Mouse (Mus musculus) 3T3-L1 (cell line): ENCODE data around the gene Shroom2.
A peak's percentile ranks its signal among the peaks of the same experiment; 100 is the strongest.
"Not testable (repeated sequence)": the region's sequence is repeated elsewhere in the genome, so short reads cannot be mapped to it uniquely, and the experiment has no call there.

ENCODE experiments used
- DNase-seq: peaks from one replicate; pipeline ENCODE4 v3.0.0-alpha.2; 2015; ENCODE audit warnings: low read depth, low spot score

Gene Shroom2

DNA sequence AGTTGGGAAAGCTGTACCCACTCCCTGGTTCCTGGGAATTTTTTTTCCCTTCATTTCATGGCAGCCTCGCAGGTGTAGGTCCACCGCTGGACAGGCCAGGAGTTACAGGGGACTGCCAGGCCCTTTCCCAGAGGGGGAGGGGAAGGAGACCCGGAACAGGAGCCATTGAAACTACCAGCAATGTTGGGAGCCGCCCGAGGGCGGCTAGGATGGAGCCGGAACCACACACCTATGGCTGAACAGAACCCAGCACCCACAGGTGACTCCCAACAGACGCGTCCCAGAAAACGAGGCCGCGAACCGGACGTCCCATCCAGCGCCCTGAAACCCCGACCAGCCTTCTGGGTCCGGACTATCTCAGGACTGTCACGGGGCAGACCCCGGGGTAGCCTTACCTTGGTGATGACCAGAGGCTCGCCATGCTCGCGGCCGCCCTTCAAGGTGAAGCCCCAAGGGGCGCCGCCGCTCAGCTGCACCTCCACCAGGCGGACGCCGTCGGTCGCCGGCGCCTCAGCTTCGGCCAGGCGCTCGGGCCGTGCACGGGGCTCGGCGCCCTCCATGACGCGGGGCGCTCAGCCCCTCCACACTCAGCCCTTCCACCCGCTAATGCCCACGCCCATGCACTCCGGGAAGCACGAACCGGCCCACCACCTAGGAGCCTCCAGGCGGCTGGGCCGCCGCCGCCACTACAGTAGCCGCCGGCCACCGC lies at the start of gene Shroom2:
Gene Shroom2 (minus strand): TSS at position 575 of the 709 bp plus-strand sequence.
- no peak for DNase-seq

DNA sequence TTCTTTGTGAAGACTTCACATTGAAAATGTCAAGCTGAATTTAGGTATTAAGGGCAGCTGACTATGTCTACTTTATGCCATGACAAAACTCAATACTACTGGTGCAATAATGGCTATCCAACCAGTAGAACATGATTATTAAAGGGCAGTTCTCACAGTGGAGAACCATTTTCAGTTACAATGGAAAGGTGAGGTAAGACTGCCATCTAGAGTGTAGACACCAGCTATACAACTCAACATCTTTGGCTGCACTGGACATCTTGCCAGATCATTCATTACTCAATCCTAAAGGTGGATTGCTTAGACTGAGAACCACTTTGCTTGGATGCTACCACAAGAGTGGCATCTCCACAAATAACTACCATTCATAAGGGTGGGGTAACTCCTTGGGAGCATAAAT lies 49.7 kb upstream of the Shroom2 start:
- DNase-seq, result peak; percentile 9

DNA sequence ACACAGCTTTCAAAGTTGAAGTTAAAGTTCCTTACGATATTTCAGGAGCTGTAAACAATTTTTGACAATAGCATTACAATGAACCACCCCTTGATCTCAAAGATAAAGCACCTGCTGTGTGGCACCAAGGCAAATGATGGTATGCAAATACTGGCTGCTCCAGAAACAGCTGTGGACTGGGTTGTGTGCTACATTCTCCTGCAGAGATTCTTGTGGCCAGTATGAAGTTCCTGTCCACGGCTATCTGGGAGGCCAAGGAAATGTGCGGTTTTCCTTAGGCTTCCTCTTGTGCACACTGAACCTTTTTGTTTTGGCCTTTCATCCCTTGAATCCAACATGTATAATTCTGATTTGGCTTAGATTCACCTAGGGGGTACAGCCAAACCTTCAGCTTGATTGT lies 44.1 kb upstream of the Shroom2 start:
- DNase-seq, result no peak

DNA sequence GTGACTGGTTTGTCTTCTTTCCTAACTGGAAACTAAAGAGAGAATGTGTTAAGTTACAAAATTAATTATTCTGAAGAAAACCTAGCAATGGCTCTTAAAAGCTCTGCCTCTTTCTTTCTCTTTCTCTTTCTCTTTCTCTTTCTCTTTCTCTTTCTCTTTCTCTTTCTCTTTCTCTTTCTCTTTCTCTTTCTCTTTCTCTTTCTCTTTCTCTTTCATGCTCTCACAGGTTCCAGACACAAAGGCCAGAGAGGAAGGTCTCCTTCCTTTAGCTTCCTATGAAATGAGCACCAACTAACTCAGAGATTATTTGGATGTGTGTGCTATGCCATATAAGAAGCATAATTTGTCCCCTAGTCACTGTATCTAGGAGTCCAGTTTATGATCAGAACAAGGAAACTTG lies 36.1 kb upstream of the Shroom2 start:
- DNase-seq, result no peak

DNA sequence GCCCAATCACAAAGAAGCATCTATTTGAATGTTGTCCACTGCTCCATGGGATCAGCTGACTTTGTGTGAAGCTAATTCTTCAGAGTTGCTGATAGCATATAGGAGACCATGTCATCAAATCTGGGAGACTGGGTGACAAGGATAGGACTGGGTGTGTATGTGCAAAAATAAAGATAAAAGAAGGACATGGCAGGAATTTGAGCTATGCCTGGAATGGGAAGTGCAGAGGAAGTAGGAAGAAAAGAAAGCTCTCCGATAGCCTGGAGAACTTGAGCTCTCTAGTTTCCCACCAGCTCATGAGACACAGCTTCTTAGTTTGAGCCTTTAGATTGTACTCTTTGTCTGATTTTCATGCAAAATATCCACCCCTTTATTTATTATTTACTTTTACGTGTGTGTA lies 19.3 kb upstream of the Shroom2 start:
- DNase-seq, result no peak

DNA sequence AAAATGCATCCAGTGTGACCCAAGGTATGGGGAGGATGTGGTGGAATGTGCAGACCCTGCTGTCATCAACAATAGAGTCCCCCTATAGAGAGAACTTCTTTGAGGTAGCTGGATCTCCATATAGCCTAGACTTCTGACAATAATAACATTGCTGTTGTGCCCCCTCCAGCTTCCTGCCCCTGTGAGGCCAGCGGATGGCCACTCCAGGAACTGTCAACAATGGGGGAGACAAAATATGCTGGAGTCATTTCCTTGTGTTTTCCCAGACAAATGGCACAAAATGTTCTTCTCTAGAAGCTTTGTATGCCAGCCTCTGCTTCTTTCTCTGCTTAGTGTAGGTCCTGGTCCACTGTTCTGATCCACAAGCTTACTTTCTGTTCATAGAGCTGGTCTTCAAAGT lies 18.9 kb upstream of the Shroom2 start:
- DNase-seq, result no peak

DNA sequence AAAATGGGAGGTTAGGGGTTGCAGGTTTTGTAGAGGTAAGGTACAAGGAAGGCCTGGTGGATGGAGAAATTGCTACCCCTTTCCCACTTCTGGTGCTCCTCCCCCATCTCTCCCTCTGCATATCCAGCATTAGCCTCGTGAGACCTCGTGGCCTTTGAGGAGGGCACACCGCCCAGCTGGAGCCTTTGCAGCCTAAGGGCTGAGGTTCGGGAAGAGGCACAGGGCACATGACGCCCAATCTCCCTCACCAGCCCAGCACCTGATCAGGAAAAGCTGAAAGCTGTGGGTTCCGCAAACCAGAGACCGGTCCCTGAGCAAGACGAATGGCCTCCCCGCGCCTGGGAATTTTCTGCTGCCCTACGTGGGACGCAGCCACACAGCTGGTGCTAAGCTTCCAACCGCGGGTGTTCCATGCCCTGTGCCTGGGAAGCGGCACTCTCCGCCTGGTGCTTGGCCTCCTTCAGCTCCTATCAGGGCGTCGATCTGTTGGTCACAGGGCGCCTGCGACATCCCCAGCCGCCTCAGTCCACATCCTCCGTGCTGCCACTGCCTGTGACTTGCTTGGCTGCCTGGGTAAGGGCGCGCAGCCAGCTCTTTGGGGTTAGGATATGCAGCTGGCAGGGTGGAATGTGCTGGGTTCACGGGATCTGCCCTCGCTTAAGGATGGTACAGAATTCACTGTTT lies 12.6 kb upstream of the Shroom2 start, which contains the start of gene Gpr143:
Gene Gpr143 (plus strand): TSS at position 202 of the 684 bp plus-strand sequence.
- no peak for DNase-seq

DNA sequence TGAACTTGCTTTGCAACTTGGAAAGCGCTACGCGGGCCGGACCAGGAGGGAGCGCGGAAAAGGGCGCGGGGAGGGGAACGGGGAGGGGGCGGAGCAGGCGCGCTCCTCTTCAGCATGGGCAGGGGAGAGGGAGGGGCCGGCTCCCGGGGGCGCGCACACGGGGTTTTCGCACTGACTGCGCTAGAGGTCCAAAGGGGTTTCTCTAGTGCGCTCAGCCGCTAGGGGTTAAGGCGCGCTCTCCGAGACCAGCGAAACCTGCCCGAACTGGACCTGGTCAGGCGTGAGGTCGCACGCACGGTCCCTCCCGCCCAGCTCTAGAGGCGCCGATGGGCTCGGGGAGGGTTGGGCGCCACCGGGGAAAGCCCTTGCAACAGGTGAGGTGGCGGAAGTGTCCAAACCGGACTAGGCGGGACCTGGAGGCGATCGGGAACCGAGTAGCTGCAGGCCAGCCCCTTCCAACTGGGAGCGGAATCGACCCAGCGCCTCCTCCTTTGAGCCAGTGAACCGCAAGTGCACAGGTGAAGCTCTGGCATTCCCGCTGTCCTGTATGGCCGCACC lies 414 bp upstream of the Shroom2 start:
- DNase-seq, result no peak

DNA sequence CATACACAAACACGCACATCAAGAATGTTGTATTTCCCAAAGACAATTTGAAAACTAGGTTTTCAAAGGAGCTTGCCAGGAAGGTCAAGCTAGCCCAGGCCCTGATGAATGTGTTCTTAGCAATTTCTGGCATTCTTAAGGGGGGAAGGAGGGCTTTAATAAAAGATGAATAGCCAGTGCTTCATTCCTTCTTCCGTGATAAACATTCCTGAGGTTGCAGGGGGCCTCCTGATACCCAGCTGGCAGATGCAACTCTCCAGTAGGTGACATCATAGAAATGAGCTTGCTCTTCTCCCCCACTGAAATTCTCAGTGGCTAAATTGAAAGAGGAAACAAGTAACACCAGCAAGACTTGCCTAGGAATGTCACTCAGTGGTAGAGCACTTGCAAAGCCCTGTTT lies 5.1 kb downstream of the Shroom2 start:
- DNase-seq, result no peak

DNA sequence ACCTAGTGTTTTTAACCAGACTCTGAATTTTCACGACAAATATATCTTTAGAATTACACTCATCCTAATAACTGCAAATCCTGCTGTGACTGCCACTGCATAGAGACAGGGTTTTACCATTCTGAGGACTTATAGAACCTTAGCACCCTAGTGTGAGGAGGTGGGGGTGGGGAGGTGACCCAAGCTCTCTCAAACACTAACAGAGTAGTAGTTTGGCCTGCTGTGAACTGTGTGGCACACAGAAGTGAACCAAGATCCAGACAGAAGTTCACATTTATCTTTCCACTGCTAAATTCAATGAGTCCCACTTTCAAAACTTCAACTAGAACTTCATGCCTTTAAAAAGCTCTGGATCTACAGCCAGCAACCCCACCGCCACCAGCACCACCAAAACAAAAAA lies 6.4 kb downstream of the Shroom2 start:
- DNase-seq, result no peak

DNA sequence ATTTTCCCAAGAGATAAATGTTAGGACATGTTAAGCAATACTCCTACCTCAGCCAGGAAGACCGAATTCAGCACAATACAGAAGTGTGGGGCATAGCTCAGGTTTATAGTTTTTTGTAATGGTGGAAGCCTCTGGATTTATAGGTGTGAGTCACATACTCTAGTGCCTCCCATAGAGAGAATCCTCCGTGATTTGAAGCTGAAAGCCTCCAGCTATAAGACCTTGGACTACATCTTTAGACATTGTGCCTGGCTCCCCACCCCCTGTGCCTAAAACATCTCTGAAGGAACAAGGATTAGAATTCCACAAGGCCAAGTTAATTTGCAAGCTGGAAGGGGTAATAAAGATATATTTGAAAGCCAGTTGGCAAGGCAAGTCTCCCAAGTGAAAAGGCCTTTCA lies 6.8 kb downstream of the Shroom2 start:
- DNase-seq, result no peak

DNA sequence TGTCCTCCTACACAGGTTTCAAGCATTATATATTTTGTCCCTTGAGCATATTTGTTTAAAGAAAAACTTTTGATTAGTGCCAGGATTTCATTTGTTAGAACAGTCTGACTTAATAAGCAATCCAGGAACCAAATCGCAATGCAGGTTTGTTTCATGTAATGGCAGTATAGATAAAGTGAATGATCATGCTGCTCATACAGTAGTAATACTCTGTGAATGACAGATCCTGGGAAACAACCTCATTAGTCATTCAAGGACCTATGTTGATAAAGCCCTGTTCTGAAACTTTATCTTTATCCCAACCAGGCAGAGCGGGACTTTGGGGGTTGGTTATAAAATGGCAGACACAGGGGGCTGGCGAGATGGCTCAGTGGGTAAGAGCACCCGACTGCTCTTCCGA lies 13.0 kb downstream of the Shroom2 start:
- DNase-seq, result no peak

DNA sequence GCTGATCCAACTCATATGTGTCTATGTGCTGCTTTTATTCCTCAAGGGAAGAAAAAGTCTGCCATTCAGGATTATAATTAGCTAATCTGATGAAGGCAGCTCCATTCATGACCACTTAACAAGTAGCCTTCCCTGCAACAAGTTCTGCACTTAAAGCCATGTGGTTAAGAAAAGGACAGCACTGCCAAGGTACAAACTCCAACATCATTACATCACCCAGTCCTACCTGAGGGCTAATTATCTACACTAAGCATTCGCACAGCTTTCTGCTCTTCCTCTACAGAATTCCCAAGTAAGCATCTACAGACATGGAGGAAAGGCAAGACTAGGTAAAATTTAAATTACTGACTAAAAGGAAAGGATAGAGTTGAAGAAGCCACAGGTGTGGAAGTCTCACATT lies 13.4 kb downstream of the Shroom2 start:
- DNase-seq, result no peak

DNA sequence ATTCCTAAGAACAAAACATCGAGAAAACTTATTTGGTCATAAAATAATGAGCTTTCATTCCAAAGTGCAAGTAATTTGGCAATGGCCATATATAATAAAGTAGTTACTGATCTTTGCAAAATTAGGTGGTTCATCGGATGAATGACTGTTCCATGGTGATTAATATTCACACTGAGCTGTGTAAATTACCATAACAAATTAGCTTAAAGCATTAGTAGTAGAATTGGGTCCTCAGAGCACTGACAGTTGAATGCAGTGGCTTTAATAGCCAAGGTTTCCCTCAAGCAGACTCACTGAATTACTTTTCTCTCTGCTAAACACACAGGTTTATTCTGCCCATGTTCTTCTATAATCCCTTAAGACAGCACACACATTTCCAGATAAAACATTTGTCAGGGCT lies 23.3 kb downstream of the Shroom2 start:
- no peak for DNase-seq

DNA sequence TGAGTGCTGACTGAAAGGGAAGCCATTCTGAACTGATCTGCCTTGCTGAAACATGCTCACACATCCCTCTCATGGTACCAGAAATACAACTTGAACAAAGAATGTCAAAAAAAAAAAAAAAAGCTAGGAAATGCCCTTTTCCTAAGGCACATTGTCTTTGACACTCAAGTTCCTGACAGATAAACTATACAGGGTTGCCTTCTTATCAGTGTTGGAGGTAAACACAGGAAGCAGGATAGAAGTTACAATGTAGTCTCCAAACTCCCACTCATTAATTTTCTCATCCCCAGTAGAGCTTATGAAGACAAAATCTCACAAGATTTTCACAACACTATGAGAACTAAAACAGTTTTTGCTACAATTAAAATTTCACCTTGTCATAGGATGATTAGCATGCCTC lies 25.6 kb downstream of the Shroom2 start:
- no peak for DNase-seq

DNA sequence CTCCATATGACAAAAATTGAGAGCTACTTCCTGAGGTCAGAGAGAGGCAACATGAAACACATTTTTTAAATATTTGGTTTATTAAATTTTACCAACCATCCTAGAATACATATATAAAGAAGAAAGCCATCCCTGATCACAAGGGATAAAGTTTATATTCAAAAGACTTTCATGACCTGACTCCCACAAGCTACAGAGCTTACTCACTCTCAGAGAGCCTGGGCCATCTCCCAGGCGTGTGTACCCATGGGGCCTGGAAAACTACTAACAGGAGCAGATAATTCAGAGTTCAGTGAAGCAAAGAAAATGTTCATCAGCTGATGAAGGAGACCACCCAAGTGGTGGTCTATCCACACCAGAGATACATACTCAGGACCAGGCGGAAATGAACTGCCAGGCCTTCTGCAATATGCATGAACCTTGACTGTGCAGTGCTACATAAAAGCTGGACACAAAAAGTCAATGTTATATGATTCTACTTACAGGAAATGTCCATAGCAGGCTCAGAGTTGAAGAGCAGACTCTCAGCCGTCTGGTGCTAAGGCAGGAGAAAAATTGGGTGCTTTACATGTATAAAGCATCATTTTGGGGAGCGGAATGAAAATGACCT lies 30.4 kb downstream of the Shroom2 start:
- DNase-seq, result no peak

DNA sequence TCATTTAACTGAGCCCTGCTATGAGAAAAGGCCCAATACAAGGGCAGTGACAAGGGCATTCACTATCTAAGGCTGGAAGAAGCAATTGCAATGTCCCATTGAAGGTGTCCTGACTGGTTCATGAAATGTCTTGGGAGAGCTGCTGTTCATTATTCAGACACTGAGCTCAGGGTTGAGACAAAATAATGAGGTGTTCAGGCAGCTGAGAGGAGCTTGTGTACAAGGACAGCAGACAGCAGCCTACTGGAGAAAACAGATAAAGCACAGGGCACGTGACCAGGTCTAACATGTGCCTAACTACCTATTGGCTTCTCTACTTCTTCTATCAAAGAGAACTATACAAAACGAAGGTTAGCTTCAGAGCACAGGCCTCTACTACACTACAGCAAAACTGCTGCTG lies 31.1 kb downstream of the Shroom2 start:
- DNase-seq, result no peak

DNA sequence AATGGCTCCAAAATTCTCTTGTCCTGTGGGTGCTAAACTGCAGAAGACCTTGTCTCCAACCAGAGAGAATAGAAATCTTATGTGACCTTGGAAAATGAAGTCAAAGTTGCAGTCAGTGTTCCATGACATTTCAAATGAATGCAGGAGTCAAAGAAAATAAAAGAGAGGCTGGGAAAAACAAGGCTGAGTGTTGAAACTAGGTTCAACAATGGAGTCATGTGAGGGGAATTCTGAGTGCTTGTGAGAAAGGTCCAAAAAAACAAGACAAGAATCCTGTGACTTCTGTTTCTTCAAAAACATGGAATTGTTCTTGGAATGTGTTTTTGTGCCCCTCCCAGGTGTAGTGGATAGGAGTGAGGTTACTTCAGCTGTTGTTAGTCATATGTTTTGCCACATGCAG lies 34.0 kb downstream of the Shroom2 start:
- no peak for DNase-seq

DNA sequence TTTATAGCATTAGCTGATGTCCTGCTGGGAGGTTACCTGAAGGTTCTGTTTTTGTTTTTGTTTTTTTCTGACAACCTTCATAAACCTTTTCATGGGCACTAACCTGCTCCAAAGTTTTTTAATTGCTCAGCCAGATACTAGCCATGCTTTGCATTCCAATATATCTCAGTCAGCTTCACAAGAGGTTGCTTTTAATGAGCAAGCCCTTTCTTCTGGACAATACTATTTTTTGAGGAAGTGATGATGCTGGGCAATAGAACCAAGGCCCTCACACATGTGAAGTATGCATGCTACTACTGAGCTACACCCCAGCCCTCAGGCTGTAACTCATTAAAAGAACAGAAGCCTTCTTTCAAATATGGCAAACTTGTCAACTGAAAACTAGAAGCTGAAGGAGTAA lies 52.6 kb downstream of the Shroom2 start:
- no peak for DNase-seq

DNA sequence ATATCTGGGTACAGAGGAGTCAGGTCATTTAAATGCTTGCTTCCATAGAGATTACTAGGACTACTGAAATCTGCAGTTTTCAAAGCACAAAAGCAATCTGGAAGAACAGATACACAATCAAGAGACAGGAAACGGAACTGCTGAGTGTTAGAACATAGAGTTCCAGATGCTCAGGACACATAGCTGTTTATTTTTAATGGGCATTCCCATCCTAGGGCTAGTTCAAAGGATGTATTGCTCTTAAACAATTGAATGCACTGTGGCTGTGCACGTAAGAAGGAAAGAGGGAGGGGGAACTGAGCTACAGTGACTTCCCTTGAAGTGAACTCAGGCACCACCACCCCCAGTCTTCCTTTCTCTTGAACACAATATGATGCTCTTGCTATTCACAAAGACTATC lies 58.5 kb downstream of the Shroom2 start:
- DNase-seq, result not testable (repeated sequence)

DNA sequence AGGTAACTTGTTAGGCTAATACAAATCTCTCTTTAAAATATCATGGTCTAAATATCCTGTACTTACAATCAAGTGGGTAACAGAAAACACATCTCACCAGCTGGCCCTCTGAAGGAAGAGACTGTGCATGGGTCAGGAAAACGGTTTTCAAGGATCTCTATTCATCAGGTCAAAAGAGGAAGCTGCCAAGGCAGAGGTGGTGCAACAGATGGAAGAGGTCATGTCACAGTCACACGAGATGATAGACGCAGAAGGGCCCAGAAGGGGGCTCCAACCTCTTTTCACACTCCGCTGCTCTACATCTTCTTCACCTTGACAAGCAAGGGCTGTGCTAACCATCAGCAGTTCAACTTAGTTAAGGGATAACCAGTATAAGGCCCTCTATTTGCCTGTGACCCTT lies 60.9 kb downstream of the Shroom2 start:
- no peak for DNase-seq

DNA sequence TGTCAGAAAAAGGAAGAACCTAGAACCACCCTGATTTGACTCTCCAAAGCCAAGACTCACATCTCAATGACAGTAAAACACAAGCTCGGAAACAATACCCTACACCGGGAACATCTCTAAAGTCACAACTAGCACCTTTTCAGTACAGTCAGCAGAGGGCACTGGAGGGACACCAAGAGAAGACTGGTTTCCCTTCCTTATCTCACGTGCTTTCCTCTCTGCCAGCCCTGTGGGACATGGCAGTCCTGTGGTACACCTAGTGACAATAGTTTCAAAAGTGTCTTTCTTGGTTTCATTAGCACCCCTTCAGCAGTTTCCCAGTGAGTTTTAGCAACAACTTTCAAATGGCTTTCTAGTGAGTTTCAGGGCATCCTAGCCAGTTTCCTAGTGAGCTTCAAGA lies 63.9 kb downstream of the Shroom2 start:
- peak; percentile 40 for DNase-seq

DNA sequence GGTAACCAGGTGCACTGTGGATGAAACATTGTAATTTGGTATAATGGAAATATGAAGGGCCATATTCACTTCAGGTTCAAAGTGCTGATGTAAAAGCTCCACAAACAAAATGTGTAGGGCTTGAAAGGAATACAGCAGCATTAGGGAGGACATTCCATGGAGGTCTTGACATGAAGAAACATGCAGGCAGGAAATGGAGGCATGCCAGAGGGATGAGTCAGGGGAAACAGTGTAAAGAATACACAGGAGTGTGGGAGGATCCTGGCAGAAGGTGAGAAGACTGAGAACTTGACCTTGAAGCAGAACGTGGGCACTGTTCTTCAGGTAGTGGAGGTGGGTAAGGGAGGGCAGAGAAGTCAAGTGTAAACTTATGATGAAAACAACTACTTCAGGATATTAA lies 65.6 kb downstream of the Shroom2 start:
- peak; percentile 65 for DNase-seq
